Mouse (Mus musculus) 416B (cell line): ENCODE measurements around the gene Rchy1.

Experiments used
- DNase-seq: peaks from one replicate; pipeline ENCODE4 v3.0.0; 2011; ENCODE audit warnings: low read depth

Rchy1 gene

DNA sequence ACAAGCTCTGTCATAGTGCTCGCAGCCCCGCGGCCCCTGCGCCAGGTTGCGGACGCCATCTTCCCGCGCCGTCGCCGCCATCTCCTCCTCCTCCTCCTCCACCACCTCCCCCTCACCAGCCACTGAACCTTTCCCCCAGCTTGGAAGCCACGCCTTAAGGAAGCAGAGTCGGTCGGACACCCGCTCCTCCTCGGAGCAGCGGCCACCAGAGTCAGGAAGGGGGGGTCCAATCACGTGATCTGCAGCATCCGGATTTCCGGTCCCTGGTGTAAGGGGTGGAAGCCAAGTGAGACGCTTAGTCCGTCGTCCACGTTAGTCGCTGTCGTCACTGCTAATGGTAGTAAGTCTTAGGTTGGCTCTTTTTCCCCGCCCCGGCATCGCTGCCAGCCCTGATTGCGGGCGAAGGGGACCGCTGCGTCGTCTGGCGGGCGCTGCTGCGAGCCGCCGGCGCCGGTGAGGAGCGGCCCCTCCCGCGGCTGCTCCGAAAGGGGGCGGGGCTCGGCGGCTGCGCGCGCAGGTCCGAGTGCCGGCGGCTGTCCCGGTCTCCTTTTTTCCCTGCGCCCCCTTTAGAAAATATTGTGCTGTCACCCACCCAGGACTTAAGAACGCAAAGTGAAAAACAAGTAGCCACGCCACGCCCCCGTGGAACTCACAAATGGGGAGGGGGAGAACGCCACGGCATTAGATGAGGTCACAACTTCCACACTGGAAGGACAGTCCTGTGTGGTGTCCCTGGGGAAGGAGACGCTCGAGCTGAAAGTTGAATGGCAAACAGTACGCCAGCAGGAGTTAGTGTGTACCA is at the start of gene Rchy1:
Gene Rchy1, minus strand, starts transcription at position 430 of the 802 bp plus-strand sequence.
- DNase-seq = peak; percentile 98

DNA sequence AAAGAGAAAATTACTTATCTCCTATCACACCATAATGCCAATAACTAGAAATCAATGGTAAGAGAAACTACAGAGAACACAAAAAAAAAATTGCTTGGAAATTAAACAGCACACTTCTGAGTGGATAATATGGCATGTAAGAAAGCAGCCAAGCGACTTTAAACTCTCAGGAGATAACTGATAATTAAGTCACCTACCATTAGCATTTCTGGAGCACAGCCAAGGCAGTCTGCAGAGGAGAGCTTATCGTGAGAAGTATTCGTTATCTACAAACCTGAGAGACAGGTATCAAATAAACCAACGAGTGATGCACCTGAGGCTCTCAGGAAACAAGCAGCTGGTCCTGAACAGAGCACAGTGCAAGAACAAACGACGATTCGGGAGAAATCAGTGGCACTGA is 48.9 kb upstream of the Rchy1 start:
- no peak for DNase-seq

DNA sequence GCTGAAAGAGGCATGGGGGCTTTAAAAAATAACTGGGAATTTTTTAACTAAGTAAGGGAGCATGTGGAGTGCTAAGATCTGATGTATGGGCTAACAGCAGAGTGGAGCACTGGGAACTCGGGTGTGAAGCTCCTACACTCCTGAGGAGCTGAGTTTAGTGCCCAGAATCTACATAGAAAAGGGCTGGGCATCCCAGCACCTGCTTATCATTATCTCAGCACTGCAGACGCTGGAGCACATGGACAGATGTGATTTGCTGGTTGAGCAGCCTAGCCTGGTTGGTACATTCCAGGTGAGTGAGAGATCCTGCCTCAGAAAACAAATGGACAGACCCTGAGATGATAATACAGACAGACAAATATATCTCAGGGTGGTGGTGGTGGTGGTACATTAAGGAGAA is 47.0 kb upstream of the Rchy1 start:
- no peak for DNase-seq

DNA sequence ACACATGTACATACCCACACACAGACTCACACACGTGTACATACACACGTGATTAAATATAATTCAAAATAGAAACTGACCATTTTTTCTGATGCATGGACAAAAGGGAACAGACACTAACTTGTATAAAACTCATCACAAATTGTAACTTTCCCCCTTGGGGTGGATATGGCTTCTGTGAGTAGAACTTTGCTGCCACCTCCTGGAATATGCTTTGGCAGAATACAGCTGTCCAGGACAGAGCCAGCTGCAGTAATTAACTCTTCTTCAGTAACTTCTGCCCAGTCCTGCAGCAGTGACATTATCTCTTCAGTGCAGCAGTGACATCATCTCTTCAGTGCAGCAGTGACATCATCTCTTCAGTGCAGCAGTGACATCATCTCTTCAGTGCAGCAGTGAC is 40.1 kb upstream of the Rchy1 start:
- DNase-seq = peak; percentile 74

DNA sequence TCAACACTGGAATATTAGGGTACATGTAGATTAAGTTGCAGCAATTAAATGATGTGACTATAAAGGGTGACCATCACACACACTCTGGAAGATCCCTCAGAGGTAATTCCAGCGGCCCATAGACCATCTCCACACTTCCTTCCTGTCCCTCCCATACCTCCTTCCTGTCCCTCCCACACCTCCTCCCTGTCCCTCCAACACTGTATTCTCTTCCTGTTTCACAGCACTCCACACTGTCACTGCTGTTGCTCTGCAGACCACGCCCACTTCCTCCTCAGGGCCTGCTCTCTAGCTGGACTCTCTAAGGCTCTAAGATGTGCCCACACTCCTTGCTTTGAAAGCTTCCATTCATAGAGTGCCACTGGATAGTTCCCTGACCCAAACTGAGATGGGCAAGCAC is 37.9 kb upstream of the Rchy1 start:
- DNase-seq = peak; percentile 84

DNA sequence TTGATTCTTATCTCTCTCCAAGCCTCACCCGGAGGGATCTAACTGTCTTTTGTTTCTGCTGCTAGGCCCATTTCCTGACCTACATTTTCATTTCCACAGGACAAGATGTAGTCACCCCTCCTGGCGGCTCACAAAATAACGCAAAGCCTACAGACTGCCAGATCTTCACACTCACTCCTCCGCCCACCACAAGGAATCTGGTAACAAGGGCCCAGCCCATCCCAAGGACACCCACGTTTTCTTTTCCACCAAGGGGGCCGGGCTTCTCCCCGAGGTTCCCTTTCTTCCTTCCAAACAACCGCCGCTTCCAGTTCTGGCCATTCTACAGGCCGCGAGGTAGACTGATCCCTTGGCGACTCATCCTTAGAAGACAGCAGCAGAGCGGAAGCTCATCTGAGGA is 31.7 kb upstream of the Rchy1 start:
- DNase-seq = no peak

DNA sequence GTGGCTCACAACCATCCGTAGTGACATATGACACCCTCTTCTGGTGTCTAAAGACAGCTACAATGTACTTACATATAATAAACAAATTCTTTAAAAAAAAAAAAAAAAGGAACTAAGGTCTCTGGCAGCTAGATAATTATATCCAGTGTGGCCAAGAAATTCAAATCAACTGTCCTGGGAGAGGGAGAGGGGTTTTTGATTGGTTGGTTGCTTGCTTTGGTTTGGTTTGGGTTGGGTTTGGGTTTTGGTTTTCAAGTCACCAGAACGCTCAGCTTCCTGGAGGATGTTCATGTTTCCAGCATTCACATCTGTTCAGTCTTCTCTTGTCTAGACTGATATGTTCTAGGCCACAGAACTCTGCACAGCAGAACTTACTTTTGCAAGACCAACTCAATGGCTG is 30.2 kb upstream of the Rchy1 start:
- DNase-seq = peak; percentile 4

DNA sequence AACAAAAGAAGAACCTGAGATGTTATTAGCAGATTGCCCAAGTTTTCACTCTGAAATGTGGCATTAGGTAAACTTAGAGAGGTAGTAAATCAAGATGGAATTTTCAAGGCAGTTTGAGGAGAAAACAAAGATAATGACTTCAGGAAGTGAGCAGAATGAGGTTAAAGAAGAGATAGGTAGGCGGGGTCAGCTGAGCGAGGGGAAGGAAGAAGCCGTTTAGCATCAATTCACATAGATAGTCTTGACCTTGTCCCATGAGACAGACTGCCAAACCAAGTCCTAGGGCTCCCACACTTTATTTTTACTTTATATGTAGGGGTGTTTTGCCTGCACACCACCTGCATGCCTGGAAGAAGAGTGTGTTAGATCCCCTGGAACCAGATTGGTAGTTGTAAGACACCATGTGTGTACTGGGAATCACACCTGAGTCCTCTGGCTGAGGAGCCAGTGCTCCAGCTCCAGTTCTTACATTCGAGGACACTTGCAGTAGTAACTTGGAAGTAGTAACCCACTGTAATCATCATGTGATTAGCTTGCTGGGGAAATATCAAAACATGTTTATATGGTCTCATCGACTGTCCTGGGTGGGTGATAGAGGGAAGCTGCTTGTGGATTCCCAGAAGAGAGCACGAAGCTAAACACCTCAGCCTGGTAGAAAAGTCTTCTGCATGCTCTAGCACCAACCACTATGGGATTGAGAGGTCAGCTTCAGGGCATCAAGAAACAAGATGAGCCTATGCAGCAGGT is 28.5 kb upstream of the Rchy1 start:
- DNase-seq = no peak

DNA sequence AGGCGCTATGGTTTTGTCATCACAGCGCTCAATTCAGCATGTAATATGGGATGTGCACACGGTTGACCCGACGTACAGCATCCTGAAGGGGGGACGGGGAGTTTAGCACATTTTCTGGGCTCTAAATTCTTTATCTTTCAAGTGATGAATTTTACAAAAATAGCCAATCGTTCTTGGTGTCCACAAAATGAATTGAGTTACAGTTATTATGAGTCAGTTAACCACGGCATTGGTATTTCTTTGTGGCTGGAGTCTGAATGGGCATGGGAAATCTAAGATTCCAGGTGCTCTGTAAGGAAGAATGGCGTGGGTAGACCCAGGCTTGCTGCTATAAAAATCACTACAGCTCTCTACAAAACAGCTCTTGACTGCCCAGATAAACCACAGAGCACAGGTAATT is 26.4 kb upstream of the Rchy1 start:
- DNase-seq = no peak

DNA sequence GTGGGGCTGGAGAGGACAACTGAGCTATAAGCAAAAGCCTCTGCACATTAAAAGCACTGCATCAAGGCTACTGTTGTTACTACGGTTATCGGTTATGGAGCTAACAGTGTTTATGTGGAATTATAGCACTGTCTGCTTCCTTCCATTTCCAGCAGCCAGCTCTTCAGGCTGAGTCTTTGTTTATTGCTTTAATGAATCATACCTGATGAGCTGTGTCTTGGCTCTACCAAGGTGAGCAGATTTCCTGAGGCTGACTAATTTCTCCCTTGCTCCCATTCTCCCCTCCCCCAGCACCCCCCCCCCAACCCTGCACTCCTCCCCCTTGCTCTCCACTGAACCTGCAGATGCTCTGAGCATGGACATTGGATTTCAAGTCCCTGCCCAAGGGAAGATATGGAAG is 24.9 kb upstream of the Rchy1 start:
- DNase-seq = no peak

DNA sequence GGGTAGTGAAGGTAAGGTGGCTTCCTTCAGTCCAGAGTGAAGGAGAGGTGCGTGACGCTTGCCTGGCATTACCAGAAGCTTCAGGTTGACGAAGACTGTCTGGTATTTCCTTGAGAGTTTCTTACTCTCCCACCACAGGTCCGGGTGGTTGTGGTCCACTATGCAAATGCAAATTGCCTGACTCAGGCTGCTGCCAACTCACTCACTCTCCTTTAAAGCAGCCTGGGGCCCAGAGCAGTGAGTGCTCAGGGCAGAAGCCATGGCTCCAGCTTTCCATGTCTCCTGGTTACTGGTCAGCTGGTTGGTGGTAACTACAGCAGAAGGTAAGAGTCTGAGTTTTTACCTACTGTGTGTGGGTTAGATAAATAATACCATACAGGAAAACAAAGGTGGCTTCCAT is 24.4 kb upstream of the Rchy1 start, which contains the start of gene Odaph:
Gene Odaph, plus strand, starts transcription at position 240 of the 400 bp plus-strand sequence.
- no peak for DNase-seq

DNA sequence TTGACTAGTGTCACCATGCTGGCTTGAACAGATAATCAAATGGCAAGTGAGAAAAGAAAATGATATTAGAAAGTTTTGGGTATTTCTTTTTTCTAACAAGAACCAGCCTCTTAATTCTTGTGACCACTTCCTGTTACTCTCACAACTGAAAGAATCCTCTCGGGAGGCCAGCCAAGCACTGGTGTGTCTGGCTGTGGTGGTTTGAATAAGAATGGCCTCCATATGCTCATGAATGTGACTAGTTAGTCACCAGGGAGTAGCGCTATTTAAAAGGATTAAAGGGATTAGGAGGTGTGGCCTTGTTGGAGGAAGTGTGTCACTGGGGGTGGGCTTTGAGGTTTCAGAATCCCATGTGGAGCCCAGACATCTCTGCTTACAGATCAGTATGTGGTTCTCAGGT is 22.9 kb upstream of the Rchy1 start:
- DNase-seq = peak; percentile 46

DNA sequence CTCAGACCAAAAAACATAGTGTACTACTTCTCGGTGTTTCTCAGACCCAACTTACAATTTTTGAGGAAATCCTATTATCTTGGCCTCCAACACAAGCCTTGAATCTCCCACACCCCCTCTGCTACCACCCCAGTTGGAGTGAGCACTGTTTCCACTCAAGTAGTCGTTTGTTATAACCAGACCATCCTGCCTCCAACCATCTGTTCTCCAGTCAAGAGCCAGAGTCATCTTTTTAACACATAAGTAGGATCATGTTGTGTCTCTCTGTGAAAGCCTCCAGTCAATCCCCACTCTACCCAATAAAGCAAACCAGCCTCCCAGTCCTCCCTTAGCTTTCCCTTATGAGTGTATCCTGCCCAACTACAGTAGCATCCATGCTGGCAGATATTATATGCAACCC is 20.6 kb upstream of the Rchy1 start:
- DNase-seq = no peak

DNA sequence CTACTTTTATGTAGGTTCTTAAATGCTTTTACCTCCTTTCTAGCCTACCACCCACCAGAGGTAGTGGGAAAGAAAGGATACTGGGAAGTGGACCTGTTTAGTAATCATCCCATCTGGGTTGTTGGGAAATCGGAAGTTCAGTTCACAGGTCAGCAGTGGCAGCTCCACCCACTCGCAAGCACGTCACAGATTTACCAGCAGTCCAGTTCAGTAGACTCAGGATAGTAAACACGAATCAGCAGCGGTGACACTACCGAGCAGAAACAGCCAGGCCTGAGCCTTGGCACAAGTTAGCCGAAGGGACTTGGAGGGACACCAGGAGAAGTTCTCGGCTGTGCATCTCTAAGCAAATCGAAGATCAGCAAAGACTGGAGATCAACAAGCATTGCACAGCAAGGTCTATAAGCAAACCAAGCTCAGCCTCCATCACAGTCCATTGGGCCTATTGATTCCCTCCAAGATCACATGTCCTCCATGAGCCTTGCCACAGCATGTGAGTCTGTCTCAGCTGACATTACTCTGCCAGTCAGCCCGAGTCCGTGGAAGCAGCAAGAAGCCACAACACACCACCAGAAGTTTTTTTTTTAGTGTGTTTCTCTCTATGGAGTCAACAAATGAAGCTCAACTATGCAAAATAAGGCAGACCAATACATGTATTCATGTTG is 18.4 kb upstream of the Rchy1 start:
- no peak for DNase-seq

DNA sequence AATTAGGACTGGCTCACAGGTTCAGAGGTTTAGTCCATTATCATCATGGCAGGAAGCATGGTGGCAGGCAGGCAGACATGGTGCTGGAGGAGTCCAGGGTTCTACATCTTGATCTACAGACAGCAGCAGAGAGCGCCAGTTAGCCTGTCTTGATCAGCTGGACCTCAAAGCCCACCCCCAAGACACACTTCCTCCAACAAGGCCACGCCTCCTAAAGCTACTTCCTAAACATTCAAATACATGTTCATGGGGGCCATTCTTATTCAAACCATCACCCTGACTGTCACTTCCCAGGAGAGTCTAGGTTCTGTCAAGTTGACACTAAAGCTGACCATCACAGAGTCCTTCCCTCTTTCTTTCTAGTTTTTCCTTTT is 14.5 kb upstream of the Rchy1 start:
- DNase-seq = no peak

DNA sequence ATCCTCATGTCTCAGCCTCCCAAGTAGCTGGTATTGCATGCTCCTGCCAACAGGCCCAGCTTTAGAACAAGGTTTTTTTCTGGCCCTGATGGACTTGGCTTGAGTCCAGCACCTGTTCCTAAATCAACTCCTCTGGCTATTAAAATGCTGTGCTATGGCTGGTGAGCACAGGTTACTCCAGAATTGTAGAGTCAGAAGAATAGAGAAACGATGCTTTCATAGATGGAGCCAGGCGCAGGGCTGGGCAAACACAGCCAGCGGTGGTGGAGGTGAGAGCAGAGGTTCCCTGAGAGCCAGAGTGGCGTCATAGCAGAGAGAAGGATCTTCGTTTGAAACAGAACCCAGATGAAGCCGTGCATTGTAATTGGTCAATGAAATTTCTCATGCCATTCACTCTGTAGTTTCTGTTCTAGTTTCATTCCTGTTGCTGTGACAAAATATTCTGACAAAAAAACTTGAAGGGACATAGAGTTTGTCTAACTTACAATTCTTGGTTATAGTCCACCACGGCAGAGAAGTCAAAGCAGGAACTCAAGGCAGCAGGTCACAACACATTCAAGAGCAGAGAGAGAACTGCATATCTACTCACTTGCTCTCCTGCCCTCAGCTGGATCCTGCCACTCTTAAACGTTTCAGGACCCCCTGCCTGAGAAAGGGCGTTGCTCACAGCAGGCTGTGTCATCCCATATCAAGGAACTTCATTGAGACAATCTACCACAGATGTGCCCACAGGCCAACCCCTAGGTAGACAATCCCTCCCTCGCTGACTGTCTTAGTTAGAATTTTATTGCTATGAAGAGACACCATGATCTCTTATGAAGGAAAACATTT is 13.9 kb upstream of the Rchy1 start:
- DNase-seq = no peak

DNA sequence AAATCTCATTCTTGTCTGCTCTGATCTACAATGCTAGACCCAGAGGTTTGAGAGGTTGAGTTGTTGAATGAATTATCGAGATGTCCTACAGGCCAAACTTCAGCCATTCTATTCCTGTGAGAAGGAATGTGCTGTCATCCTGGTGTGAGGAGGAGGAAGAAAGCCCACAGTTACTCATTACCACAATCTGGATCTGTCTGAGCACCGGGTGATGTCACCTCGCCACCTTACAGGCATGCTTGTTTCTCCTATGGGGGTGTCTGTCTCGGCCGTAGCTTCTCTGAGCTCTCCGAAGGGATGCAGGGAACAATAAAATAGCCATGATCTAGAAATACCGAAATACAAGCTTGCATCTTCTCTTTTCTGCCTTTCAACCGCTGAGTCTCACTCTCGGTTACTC is 12.9 kb upstream of the Rchy1 start:
- no peak for DNase-seq

DNA sequence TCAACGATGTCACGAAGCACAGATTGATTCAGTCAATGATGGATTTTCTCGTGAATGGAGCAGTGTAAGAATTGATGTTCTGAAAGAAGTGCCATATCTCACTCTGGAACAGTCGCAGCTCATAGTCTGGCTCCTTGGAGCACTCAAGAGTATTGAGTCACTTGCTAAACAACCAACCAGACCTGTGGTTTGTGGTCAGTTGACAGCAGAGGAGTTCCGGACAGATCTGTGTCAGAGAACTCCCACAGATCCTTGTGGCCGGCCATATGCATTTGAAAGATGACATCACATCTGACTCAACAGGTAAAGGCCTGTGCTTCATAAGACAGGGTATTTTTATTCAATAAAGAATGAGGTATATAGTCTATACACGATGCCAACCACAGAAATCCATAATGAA is 11.1 kb upstream of the Rchy1 start:
- DNase-seq = peak; percentile 87

DNA sequence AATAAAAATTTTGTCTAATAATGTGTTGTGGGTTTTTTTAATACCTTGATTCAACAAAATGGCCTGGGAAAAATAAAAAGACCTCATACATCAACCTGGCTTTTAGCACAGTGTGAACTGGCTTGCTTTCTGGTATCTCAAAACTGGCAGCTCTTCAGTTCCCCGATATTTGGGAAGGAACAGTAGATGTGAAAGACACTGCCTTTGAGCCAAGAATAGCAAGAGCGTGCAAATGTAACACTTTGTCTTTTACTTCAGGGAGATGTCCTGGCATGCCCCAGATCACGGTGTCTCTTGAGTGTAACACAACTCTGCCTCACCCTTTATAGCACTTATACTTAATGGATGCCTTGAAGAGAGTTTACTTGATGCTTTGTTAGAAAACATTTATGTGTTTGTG is 9.2 kb upstream of the Rchy1 start:
- no peak for DNase-seq

DNA sequence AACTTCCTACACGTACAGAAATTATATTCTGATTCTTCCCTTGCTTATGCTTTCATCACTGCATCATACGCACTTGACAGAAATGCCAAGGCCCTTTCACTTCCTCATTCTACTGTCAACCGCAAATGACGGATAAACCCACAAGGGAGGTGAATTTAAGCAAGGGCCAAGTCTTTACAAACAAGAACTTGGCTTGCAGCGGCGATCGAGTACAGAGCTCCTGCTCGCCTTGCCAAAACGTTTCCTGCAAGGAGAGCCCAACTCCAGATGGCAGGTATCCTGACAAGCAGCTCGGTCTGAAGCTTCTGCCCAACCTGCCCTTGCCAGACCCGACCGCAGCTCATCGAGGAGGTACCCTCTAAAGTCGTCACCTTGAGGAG is 619 bp downstream of the Rchy1 start:
- DNase-seq = peak; percentile 93

DNA sequence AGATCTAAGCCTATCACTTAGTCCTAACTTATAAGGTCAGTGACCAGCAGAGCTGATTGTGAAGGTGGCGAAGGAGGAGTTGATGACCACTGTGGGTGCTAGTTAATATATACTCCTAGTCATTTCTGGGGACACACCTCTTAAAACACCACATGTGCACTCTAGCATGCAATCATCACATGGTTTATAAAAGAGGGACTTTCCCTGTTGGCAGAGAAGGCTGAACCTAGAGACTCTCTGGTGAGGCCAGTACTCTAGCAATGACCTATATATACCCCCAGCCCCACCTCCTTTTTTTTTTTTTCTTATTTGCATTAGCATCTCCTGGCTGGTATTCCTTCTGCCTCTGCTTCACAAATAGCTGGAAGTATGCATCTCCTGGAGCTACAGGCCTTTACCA is 1.5 kb downstream of the Rchy1 start:
- DNase-seq = peak; percentile 56

DNA sequence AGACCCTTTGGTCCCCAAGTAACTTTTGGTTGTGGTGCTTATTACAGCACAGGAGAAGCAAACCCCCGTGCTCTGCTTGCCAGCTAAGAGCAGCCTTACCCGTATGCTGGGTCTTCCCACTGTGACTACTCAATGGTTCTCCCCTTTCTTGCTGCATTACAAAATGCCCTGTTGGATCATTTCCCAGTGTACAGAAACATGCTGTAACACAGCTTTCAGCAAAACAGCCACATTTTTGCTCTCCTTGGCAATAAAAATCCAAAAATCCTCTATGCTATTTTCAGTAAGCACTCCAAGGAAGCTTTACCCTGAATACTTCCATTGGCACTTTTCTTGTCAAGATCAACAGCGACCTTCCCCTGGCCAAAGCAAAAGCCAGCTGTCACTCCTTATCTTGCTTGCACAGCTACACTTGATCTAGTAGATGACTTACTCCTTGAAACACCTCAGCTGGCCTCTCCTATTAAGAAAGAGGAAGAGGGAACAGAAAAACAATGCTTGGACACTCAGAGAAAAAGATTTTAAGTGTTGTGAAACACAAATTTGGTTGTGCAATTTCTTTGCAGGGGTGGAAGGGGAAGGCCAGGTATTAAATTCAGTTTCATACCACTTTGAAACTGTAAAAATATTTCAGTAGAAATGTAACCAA is 2.1 kb downstream of the Rchy1 start:
- peak; percentile 86 for DNase-seq
